Mouse (Mus musculus) ES-E14 (cell line): ENCODE measurements around the gene Ropn1. TPM values are rescaled to one million over a fixed set of nuclear protein-coding genes. Genes with fewer than 3 reads are reported as not detected.
"Not testable (repeated sequence)": the region's sequence is repeated elsewhere in the genome, so short reads cannot be mapped to it uniquely, and the experiment has no call there.

Experiments
- DNase-seq: peaks from one replicate; pipeline ENCODE4 v3.0.0-alpha.2; 2013; ENCODE audit warnings: low read depth, low spot score
- H3K27ac ChIP-seq: 2 replicates; pipeline ENCODE4 v1.5.1; 2012; ENCODE audit warnings: low read depth, mild to moderate bottlenecking, low read length, moderate library complexity, mixed read lengths; ENCODE audit not compliant: poor library complexity, insufficient read depth, severe bottlenecking
- H3K36me3 ChIP-seq: 2 replicates; pipeline ENCODE4 v1.6.1; 2012; ENCODE audit warnings: mild to moderate bottlenecking, low read length, moderate library complexity, mixed read lengths; ENCODE audit not compliant: control insufficient read depth, poor library complexity, insufficient read depth, severe bottlenecking
- H3K4me1 ChIP-seq, 2 experiments: fragments of 150-350 bp in 1 of 2; sonication (generic) in 1 of 2; 2 replicates each; pipeline ENCODE4 v1.6.1; 2012; ENCODE audit warnings: low read length in 2 of 2, mild to moderate bottlenecking in 1 of 2, mixed read lengths in 1 of 2; ENCODE audit not compliant: control insufficient read depth in 2 of 2, insufficient read depth in 2 of 2, poor library complexity in 1 of 2
- H3K4me3 ChIP-seq, 2 experiments: fragments of 150-350 bp in 1 of 2; sonication (generic) in 1 of 2; 2 replicates each; pipeline ENCODE4 v1.5.1; 2012; ENCODE audit warnings: low read length in 2 of 2, low read depth in 1 of 2, mild to moderate bottlenecking in 1 of 2, mixed read lengths in 1 of 2; ENCODE audit not compliant: insufficient read depth in 1 of 2, poor library complexity in 1 of 2, severe bottlenecking in 1 of 2
- H3K9ac ChIP-seq: 2 replicates; pipeline ENCODE4 v1.6.1; 2012; ENCODE audit warnings: low read depth, mild to moderate bottlenecking, low read length, mixed read lengths; ENCODE audit not compliant: poor library complexity, insufficient read depth, severe bottlenecking
- H3K9me3 ChIP-seq: fragments of 150-350 bp; sonication (generic); 2 replicates; pipeline ENCODE4 v1.6.1; 2012; ENCODE audit warnings: low read depth, mild to moderate bottlenecking, low read length; ENCODE audit not compliant: control insufficient read depth, insufficient read depth
- CHD2 ChIP-seq: IDR thresholded peaks from 2 replicates; pipeline ENCODE4 v1.6.1; 2014; ENCODE audit warnings: mild to moderate bottlenecking, low read depth, low read length, inconsistent platforms
- HCFC1 ChIP-seq: IDR thresholded peaks from 2 replicates; pipeline ENCODE4 v1.6.1; 2012; ENCODE audit warnings: low read length, inconsistent platforms, borderline replicate concordance; ENCODE audit not compliant: insufficient read depth
- MAFK ChIP-seq: IDR thresholded peaks from 2 replicates; pipeline ENCODE4 v1.6.1; 2014; ENCODE audit warnings: mild to moderate bottlenecking, low read depth, low read length, inconsistent platforms; ENCODE audit not compliant: insufficient read depth
- ZC3H11A ChIP-seq: IDR thresholded peaks from 2 replicates; pipeline ENCODE4 v1.6.1; 2012; ENCODE audit warnings: low read depth, mild to moderate bottlenecking, inconsistent platforms, low read length, borderline replicate concordance
- ZNF384 ChIP-seq: IDR thresholded peaks from 2 replicates; pipeline ENCODE4 v1.6.1; 2012; ENCODE audit warnings: low read depth, low read length, inconsistent platforms
- in situ Hi-C, 2 experiments: fragments of 600-800 bp; cut with MboI; formaldehyde crosslinking; loops; one replicate each; pipeline ENCODE4 v1.15.1; 2025; ENCODE audit warnings: low sequenced_read_pairs in 2 of 2, inconsistent platforms in 1 of 2; ENCODE audit not compliant: unreplicated experiment in 2 of 2
- total RNA-seq: library from RNA; depleted of rRNA; stranded (reverse); fragments of 300-350 nt; gene quantifications from 2 replicates; pipeline ENCODE4 v1.2.3, GENCODE M21; 2012

Ropn1 gene
- total RNA-seq, 1 experiment: not detected

GRCm38 (mm10) chr16:34691156-34691555, 41.4 kb downstream of the Ropn1 start:
- no peak for TF ChIP-seq ZC3H11A
- TF ChIP-seq MAFK: no peak
- TF ChIP-seq CHD2: no peak
- no peak for TF ChIP-seq HCFC1
- in situ Hi-C loops: no loop called here
- peaks cover 2 to 3% of the 10 kb centered on the region in 2 experiments; a peak in 3 of 4 replicates for H3K4me1 ChIP-seq
- no peaks in the 10 kb centered on the region for H3K9me3 ChIP-seq
- peak overlapping the region; percentile 83; the same call in 1 of the 2 replicates for H3K27ac ChIP-seq
- peak overlapping the region; percentile 90 to 93 for H3K4me3 ChIP-seq
- no peak for DNase-seq
- peaks cover under 1% of the 10 kb centered on the region; the same call in 1 of the 2 replicates for H3K36me3 ChIP-seq
- peak overlapping the region; percentile 95 for H3K9ac ChIP-seq

- TF ChIP-seq ZC3H11A (no peak), HCFC1 (no peak), ZNF384 (no peak), MAFK (no peak), CHD2 (no peak)
- Histone ChIP-seq H3K27ac (no peak overlapping the region), H3K36me3 (peaks cover 9% of the 10 kb centered on the region), H3K9me3 (no peaks in the 10 kb centered on the region), H3K4me1 (peaks cover 2 to 3% of the 10 kb centered on the region in 2 experiments; a peak in 3 of 4 replicates), H3K4me3 (no peak overlapping the region), H3K9ac (no peak overlapping the region)
- no peak for DNase-seq
- in situ Hi-C loops: no loop called here
Observed at GRCm38 (mm10) chr16:34694477-34694876, 44.8 kb downstream of the Ropn1 start.

- H3K9ac ChIP-seq, H3K27ac ChIP-seq, DNase-seq, H3K4me1 ChIP-seq, in situ Hi-C loops, H3K4me3 ChIP-seq, H3K9me3 ChIP-seq: not testable (repeated sequence)
- H3K36me3 ChIP-seq: peaks cover 14% of the 10 kb centered on the region
Observed at GRCm38 (mm10) chr16:34698721-34699120, 49.0 kb downstream of the Ropn1 start.

- Histone ChIP-seq H3K27ac (no peak overlapping the region), H3K4me1 (no peaks in the 10 kb centered on the region), H3K4me3 (no peak overlapping the region), H3K9ac (no peak overlapping the region), H3K36me3 (peaks cover 14% of the 10 kb centered on the region), H3K9me3 (no peaks in the 10 kb centered on the region)
- peak; percentile 63 for DNase-seq
- in situ Hi-C loops: no loop called here
- TF ChIP-seq MAFK (no peak), ZC3H11A (peak; percentile 38; the same call in 1 of the 2 replicates), CHD2 (no peak), ZNF384 (no peak)
Observed at GRCm38 (mm10) chr16:34700165-34700827, 50.6 kb downstream of the Ropn1 start.

- H3K4me1 ChIP-seq: no peaks in the 10 kb centered on the region
- H3K9ac ChIP-seq: no peak overlapping the region
- peaks cover 15% of the 10 kb centered on the region for H3K36me3 ChIP-seq
- no peaks in the 10 kb centered on the region for H3K9me3 ChIP-seq
- in situ Hi-C loops: no loop called here
- H3K4me3 ChIP-seq: no peak overlapping the region
- H3K27ac ChIP-seq: no peak overlapping the region
- no peak for DNase-seq
- TF ChIP-seq ZNF384: no peak
Observed at GRCm38 (mm10) chr16:34700828-34701216, 51.1 kb downstream of the Ropn1 start.
